Mouse (Mus musculus): ENCODE data around the gene Uhrf1.

Gene Uhrf1

GRCm38 (mm10) chr17:56275842-56276480 is 27.2 kb upstream of the Uhrf1 start:
- peak; percentile 48 for DNase-seq (ENCODE audit: low read depth)

- peak; percentile 100 for DNase-seq (ENCODE audit: low read depth)
These were observed 26.2 kb upstream of the Uhrf1 start, which contains the start of gene Ticam1 for GRCm38 (mm10) chr17:56276643-56277566. Gene Ticam1 (minus strand): TSS chr17:56276786.

DNA sequence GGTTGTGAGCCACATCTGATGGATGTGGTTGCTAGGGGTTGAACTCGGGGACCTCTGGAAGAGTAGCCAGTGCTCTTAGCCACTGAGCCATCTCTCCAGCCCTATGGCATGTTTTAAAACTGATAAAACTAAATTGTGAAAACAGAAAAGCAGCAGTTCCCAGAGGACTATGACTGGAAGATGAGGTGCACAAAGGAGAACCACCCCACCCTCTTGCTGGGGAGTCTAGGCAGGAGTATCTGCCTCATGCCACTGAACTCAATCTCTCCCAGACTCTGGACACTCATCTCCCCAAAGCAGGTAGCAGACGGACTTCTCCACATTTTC is 25.6 kb upstream of the Uhrf1 start:
- peak; percentile 73 for DNase-seq (ENCODE audit: low read depth)

- no peak for DNase-seq (ENCODE audit: low read depth)
These were observed 24.8 kb upstream of the Uhrf1 start for GRCm38 (mm10) chr17:56278340-56278739.

DNA sequence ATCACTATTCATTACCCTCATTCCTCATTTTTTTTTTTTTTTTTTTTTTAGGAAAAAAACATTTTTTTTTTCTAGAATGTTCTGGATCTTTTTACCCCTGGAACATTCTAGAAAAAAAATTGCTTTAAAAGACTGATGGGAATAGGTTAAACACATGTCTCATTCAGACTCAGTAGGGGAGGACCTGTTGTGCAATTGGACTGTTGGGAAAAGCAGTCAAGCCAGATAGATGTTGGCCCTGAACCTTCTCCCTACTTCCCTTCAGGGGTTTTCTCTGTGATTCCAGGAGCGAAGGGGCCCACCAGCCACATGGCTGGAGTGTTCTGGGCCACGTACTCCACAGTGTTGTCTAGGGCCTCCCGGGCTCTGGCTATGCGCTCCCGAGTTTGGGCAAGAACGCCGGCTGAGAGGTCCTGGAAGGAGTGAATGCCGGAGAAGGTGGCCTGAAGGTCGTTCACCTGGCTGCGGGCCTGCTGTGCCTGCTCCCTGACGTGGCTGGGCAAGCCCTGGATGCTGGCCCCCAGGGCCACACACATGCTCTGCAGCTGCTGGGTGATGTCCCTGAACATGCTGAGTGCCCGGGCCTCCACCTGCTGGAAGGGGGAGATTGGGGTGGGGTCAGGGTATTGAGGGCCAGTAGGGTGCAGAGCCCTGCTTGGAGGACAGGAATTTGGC is 23.5 kb upstream of the Uhrf1 start:
- peak; percentile 51 for DNase-seq (ENCODE audit: low read depth)

GRCm38 (mm10) chr17:56281193-56281592 is 21.9 kb upstream of the Uhrf1 start:
- no peak for DNase-seq (ENCODE audit: low read depth)

DNA sequence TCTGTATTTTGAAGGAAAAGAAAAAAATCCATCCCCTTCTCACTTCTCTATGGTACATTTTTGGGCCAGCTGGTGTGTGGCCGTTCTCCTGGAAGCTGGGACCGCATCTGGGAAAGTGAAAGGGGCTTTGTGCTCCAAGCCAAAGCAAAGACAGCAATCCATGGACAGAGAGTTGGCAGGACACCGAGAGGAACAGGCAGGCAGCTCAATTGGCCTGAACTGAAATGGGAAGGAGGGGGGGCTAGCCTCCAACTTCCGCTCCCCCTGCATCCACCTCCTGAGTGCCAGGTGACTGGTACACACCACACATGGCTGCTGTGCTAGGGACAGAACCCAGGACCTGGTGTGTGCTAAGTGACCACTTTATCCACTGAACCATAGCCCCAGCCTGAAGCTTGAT is 20.3 kb upstream of the Uhrf1 start:
- no peak for DNase-seq (ENCODE audit: low read depth)

DNA sequence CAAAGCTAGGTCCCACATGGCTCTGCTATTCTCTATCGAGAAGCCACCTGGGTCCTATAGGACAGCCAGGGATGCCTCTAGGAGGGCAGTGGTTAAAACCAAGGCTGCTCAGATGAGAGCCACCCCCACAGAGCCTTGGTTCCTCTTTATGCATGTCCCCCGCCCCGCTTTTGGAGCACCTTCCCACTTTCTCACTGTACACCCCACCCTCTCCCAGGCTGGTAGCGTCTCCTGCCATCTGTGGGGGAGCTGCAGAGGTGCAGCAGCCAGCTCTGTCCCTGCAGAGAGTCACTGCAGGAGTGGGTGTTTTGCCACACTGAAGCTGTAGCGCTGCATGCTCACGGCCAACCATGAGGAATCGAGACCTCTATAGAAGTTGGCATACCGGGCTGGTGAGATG is 19.8 kb upstream of the Uhrf1 start:
- DNase-seq (ENCODE audit: low read depth): no peak

- DNase-seq (ENCODE audit: low read depth): no peak
These were observed 17.1 kb upstream of the Uhrf1 start for GRCm38 (mm10) chr17:56285995-56286394.

GRCm38 (mm10) chr17:56287830-56288229 is 15.3 kb upstream of the Uhrf1 start:
- DNase-seq (ENCODE audit: low read depth): peak; percentile 50

- DNase-seq (ENCODE audit: low read depth): no peak
These were observed 14.3 kb upstream of the Uhrf1 start for GRCm38 (mm10) chr17:56288866-56289265.

- DNase-seq (ENCODE audit: low read depth): peak; percentile 70
These were observed 13.5 kb upstream of the Uhrf1 start for GRCm38 (mm10) chr17:56289371-56290331.

GRCm38 (mm10) chr17:56290388-56291170 is 12.5 kb upstream of the Uhrf1 start:
- peak; percentile 99 for DNase-seq (ENCODE audit: low read depth)

DNA sequence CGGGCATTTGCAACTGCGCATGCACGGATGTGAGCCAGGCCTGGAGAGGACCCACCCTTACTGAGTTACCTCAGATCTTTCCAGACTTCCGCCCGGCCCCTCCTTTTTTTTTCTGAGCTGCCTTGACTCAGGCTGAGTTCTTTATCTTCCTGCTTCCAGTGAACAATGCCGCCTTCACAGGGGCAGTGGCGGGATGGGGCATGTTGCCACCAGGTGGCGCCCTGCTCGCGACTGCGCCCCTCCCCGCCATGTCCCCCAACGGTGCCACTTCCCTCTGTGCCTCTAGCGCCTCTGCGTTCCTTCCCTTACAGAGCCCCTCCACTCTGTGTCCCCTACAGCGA is 12.0 kb upstream of the Uhrf1 start:
- DNase-seq (ENCODE audit: low read depth): peak; percentile 97

GRCm38 (mm10) chr17:56291826-56292475 is 11.2 kb upstream of the Uhrf1 start:
- DNase-seq (ENCODE audit: low read depth): no peak

- no peak for DNase-seq (ENCODE audit: low read depth)
These were observed 10.4 kb upstream of the Uhrf1 start, which contains the start of gene Plin3 for GRCm38 (mm10) chr17:56292531-56293222. Gene Plin3 (minus strand): TSS chr17:56292873.

DNA sequence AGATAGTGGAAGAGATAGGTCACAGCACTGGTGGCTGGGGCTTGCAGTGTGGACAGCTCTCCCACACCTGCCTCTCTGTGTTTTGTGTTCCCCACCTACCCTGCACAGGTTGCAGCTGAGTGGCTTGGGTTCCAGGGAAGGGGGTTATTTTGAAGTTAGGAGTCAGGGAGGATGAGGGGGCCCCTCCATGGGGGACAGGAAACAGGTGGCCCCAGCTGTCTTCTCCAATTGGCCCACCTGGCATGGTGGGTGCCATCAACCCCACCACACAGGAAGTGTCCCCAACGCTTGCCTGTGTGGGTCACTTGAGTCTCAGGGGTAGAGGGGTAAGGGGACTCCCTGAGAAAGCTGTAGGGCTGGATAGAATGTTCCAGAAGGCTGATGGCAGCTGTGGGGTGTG is 9.8 kb upstream of the Uhrf1 start:
- no peak for DNase-seq (ENCODE audit: low read depth)

- DNase-seq (ENCODE audit: low read depth): no peak
These were observed 8.9 kb upstream of the Uhrf1 start for GRCm38 (mm10) chr17:56294241-56294640.

DNA sequence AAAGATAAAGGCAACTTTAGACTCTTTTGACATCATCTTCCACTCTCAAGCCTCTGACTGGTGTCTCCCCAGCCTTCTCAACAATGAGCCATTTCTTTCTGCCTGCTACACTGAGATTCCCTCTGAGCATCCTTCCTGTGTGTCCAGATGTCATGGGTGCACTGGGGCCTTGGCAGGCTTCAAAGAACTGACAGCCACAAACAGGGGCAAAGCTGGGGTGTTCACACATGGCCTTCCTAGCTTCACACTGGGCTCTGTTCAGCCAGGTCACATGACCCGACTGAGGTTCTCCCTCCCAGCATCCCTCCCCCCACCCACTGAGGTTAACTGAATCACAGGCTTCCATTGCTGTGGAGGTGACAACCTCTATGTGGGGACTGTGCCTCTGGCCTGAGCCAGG is 6.9 kb upstream of the Uhrf1 start:
- DNase-seq (ENCODE audit: low read depth): no peak

DNA sequence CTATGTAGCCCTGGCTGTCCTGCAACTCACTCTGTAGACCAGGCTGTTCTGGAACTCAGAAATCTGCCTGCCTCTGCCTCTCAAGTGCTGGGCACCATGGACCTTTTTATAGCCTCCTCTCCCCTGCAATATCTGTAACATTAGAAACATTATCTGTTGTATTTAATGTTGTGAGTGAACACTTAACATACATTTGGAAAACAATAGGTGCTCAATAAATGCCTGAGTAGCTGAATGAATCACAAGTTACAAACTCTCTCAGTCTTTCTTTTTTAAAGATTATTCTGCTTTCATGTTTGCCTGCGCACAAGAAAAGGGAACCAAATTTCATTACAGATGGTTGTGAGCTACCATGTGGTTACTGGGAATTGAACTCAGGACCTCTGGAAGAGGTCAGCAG is 4.9 kb upstream of the Uhrf1 start:
- no peak for DNase-seq (ENCODE audit: low read depth)
